Mouse (Mus musculus): ENCODE measurements at regions not wholly inside any gene's neighbourhood (a gene's known extent, or its start where the extent isn't known, plus 50 kb on each side); places are given as distances from the start of the nearest gene placed in this dataset.

GRCm38 (mm10) chr2:108231054-108231453 is 940.6 kb downstream of the Kcna4 start:
- DNase-seq (ENCODE audit: low read depth, low spot score): no peak

GRCm38 (mm10) chr2:108231924-108232323 is 941.5 kb downstream of the Kcna4 start:
- no peak for DNase-seq (ENCODE audit: low read depth, low spot score)

- peak; percentile 2 for DNase-seq (ENCODE audit: low read depth, low spot score)
These were observed 946.0 kb downstream of the Kcna4 start for GRCm38 (mm10) chr2:108236286-108236988.

All from embryo, embryonic 11.5 days (tissue).